Mouse (Mus musculus): ENCODE data around the gene Gemin2. TPM values are rescaled to one million over a fixed set of nuclear protein-coding genes. Genes with fewer than 3 reads are reported as not detected.

Gene Gemin2
- polyA plus RNA-seq, 1 experiment = 3.0 TPM

GRCm38 (mm10) chr12:59039162-59039970 is 26.2 kb downstream of the Gemin2 start:
- no peaks in the 10 kb centered on the region; the same call in 1 of the 2 replicates for H3K4me1 ChIP-seq (ENCODE audit: control insufficient read depth, insufficient read depth, insufficient read length)
- TF ChIP-seq CTCF (IDR thresholded peaks at IDR 0.05; ENCODE audit: extremely low read depth, insufficient read depth, insufficient read length, insufficient replicate concordance) = no peak
- TF ChIP-seq POLR2A (IDR thresholded peaks at IDR 0.05; ENCODE audit: low read depth, low read length) = no peak
- no peak for DNase-seq (ENCODE audit: low read depth in 1 of 2, low spot score in 2 of 2)
- no peak overlapping the region for H3K4me3 ChIP-seq (ENCODE audit: extremely low read depth, insufficient read depth, insufficient read length)
- 90% methylated on average over 10 of the region's 10 CpGs for WGBS
- peak overlapping the region; percentile 81; the same call in 1 of the 2 replicates for H3K27ac ChIP-seq (ENCODE audit: insufficient read depth, low read length)
- peaks cover 8% of the 10 kb centered on the region for H3K36me3 ChIP-seq (ENCODE audit: control insufficient read depth, insufficient read depth, low read length)
- H3K27me3 ChIP-seq (ENCODE audit: control insufficient read depth, insufficient read depth, low read length) = no peaks in the 10 kb centered on the region

- H3K36me3 ChIP-seq (ENCODE audit: control insufficient read depth, insufficient read depth, low read length) = peaks cover 11% of the 10 kb centered on the region
- TF ChIP-seq CTCF (IDR thresholded peaks at IDR 0.05; ENCODE audit: extremely low read depth, insufficient read depth, insufficient read length, insufficient replicate concordance) = no peak
- TF ChIP-seq POLR2A (IDR thresholded peaks at IDR 0.05; ENCODE audit: low read depth, low read length) = no peak
- H3K27me3 ChIP-seq (ENCODE audit: control insufficient read depth, insufficient read depth, low read length) = no peaks in the 10 kb centered on the region
- H3K4me1 ChIP-seq (ENCODE audit: control insufficient read depth, insufficient read depth, insufficient read length) = no peaks in the 10 kb centered on the region; the same call in 1 of the 2 replicates
- peak overlapping the region; percentile 81 for H3K27ac ChIP-seq (ENCODE audit: insufficient read depth, low read length)
- WGBS = 48% methylated on average over 23 of the region's 23 CpGs
- no peak overlapping the region for H3K4me3 ChIP-seq (ENCODE audit: extremely low read depth, insufficient read depth, insufficient read length)
- DNase-seq (ENCODE audit: low read depth in 1 of 2, low spot score in 2 of 2) = peak; percentile 15 to 35
These were observed 27.0 kb downstream of the Gemin2 start for GRCm38 (mm10) chr12:59039971-59040844.

GRCm38 (mm10) chr12:59040851-59041250 is 27.7 kb downstream of the Gemin2 start:
- no peaks in the 10 kb centered on the region; the same call in 1 of the 2 replicates for H3K4me1 ChIP-seq (ENCODE audit: control insufficient read depth, insufficient read depth, insufficient read length)
- no peaks in the 10 kb centered on the region for H3K27me3 ChIP-seq (ENCODE audit: control insufficient read depth, insufficient read depth, low read length)
- peaks cover 12% of the 10 kb centered on the region for H3K36me3 ChIP-seq (ENCODE audit: control insufficient read depth, insufficient read depth, low read length)
- no peak for TF ChIP-seq POLR2A (IDR thresholded peaks at IDR 0.05; ENCODE audit: low read depth, low read length)
- TF ChIP-seq CTCF (IDR thresholded peaks at IDR 0.05; ENCODE audit: extremely low read depth, insufficient read depth, insufficient read length, insufficient replicate concordance) = no peak
- peak; percentile 9 to 40 for DNase-seq (ENCODE audit: low read depth in 1 of 2, low spot score in 2 of 2)
- H3K4me3 ChIP-seq (ENCODE audit: extremely low read depth, insufficient read depth, insufficient read length) = no peak overlapping the region
- 43% methylated on average over 7 of the region's 7 CpGs for WGBS
- peak overlapping the region; percentile 52 for H3K27ac ChIP-seq (ENCODE audit: insufficient read depth, low read length)

- Histone ChIP-seq H3K27ac (ENCODE audit: insufficient read depth, low read length) (no peak overlapping the region), H3K36me3 (ENCODE audit: control insufficient read depth, insufficient read depth, low read length) (peaks cover 7% of the 10 kb centered on the region), H3K4me1 (ENCODE audit: control insufficient read depth, insufficient read depth, insufficient read length) (peaks cover 7% of the 10 kb centered on the region; the same call in 1 of the 2 replicates), H3K4me3 (ENCODE audit: extremely low read depth, insufficient read depth, insufficient read length) (no peak overlapping the region), H3K27me3 (ENCODE audit: control insufficient read depth, insufficient read depth, low read length) (no peaks in the 10 kb centered on the region)
- WGBS = 64% methylated on average over 3 of the region's 3 CpGs
- no peak for DNase-seq (ENCODE audit: low read depth in 1 of 2, low spot score in 2 of 2)
- no peak for TF ChIP-seq CTCF (IDR thresholded peaks at IDR 0.05; ENCODE audit: extremely low read depth, insufficient read depth, insufficient read length, insufficient replicate concordance)
- TF ChIP-seq POLR2A (IDR thresholded peaks at IDR 0.05; ENCODE audit: low read depth, low read length) = no peak
These were observed 39.3 kb downstream of the Gemin2 start for GRCm38 (mm10) chr12:59052470-59052869.

GRCm38 (mm10) chr12:59053166-59053565 is 40.0 kb downstream of the Gemin2 start:
- Histone ChIP-seq H3K27me3 (ENCODE audit: control insufficient read depth, insufficient read depth, low read length) (no peaks in the 10 kb centered on the region), H3K4me1 (ENCODE audit: control insufficient read depth, insufficient read depth, insufficient read length) (peaks cover 7% of the 10 kb centered on the region; the same call in 1 of the 2 replicates), H3K27ac (ENCODE audit: insufficient read depth, low read length) (no peak overlapping the region), H3K4me3 (ENCODE audit: extremely low read depth, insufficient read depth, insufficient read length) (no peak overlapping the region), H3K36me3 (ENCODE audit: control insufficient read depth, insufficient read depth, low read length) (peaks cover 5% of the 10 kb centered on the region)
- TF ChIP-seq CTCF (IDR thresholded peaks at IDR 0.05; ENCODE audit: extremely low read depth, insufficient read depth, insufficient read length, insufficient replicate concordance) = no peak
- no peak for TF ChIP-seq POLR2A (IDR thresholded peaks at IDR 0.05; ENCODE audit: low read depth, low read length)
- no peak for DNase-seq (ENCODE audit: low read depth in 1 of 2, low spot score in 2 of 2)
- 90% methylated on average over 5 of the region's 5 CpGs for WGBS

GRCm38 (mm10) chr12:59053976-59054375 is 40.8 kb downstream of the Gemin2 start:
- H3K27ac ChIP-seq (ENCODE audit: insufficient read depth, low read length) = no peak overlapping the region
- no peak for TF ChIP-seq POLR2A (IDR thresholded peaks at IDR 0.05; ENCODE audit: low read depth, low read length)
- no peak for TF ChIP-seq CTCF (IDR thresholded peaks at IDR 0.05; ENCODE audit: extremely low read depth, insufficient read depth, insufficient read length, insufficient replicate concordance)
- no peak overlapping the region for H3K4me3 ChIP-seq (ENCODE audit: extremely low read depth, insufficient read depth, insufficient read length)
- H3K27me3 ChIP-seq (ENCODE audit: control insufficient read depth, insufficient read depth, low read length) = no peaks in the 10 kb centered on the region
- no peak for DNase-seq (ENCODE audit: low read depth in 1 of 2, low spot score in 2 of 2)
- H3K36me3 ChIP-seq (ENCODE audit: control insufficient read depth, insufficient read depth, low read length) = peaks cover 2% of the 10 kb centered on the region
- peaks cover 10% of the 10 kb centered on the region; the same call in 1 of the 2 replicates for H3K4me1 ChIP-seq (ENCODE audit: control insufficient read depth, insufficient read depth, insufficient read length)
